Mouse (Mus musculus) C2C12 (cell line): ENCODE measurements at regions not wholly inside any gene's neighbourhood (a gene's known extent, or its start where the extent isn't known, plus 50 kb on each side); places are given as distances from the start of the nearest gene placed in this dataset.

ENCODE experiments used
- H3K27me3 ChIP-seq: one replicate; pipeline ENCODE4 v1.6.1; 2011; ENCODE audit not compliant: control insufficient read depth, insufficient read depth, insufficient read length
- H3K36me3 ChIP-seq: one replicate; pipeline ENCODE4 v1.6.1; 2011; ENCODE audit not compliant: control insufficient read depth, insufficient read depth
- H3K4me3 ChIP-seq: one replicate; pipeline ENCODE4 v1.5.1; 2011; ENCODE audit warnings: mild to moderate bottlenecking, control low read depth; ENCODE audit not compliant: poor library complexity, insufficient read depth, severe bottlenecking
- H3K79me2 ChIP-seq: one replicate; pipeline ENCODE4 v1.6.1; 2011; ENCODE audit not compliant: control insufficient read depth, insufficient read depth
- H3K79me3 ChIP-seq: one replicate; pipeline ENCODE4 v1.6.1; 2011; ENCODE audit warnings: low read depth, control low read depth
- H3ac ChIP-seq: one replicate; pipeline ENCODE3; 2011; ENCODE audit warnings: low read depth; ENCODE audit not compliant: control insufficient read depth, insufficient read length
- CEBPB ChIP-seq: IDR thresholded peaks from one replicate; pipeline ENCODE4 v1.6.1; 2011; ENCODE audit warnings: low read depth, mild to moderate bottlenecking, control low read depth, moderate library complexity
- CTCF ChIP-seq: IDR thresholded peaks from one replicate; pipeline ENCODE4 v1.5.1; 2011; ENCODE audit not compliant: control insufficient read depth, insufficient read depth, insufficient read length
- FOSL1 ChIP-seq: IDR thresholded peaks from one replicate; pipeline ENCODE4 v1.8.0; 2011; ENCODE audit warnings: mild to moderate bottlenecking, low read length; ENCODE audit not compliant: poor library complexity, insufficient read depth, severe bottlenecking
- MAX ChIP-seq: IDR thresholded peaks from one replicate; pipeline ENCODE4 v1.6.1; 2011; ENCODE audit warnings: mild to moderate bottlenecking, control low read depth
- MYOD1 ChIP-seq: IDR thresholded peaks from one replicate; pipeline ENCODE4 v1.6.1; 2011; ENCODE audit warnings: low read depth; ENCODE audit not compliant: control insufficient read depth, insufficient read length
- MYOG ChIP-seq: IDR thresholded peaks from one replicate; pipeline ENCODE4 v1.6.1; 2011; ENCODE audit not compliant: control insufficient read depth, insufficient read length; ENCODE audit errors: extremely low read depth
- USF1 ChIP-seq: IDR thresholded peaks from one replicate; pipeline ENCODE4 v1.6.1; 2011; ENCODE audit warnings: low read depth, mild to moderate bottlenecking, control low read depth, moderate library complexity

GRCm38 (mm10) chr13:71068757-71069201 is 227.2 kb upstream of the Adamts16 start:
- H3K36me3 ChIP-seq, result no peaks in the 10 kb centered on the region
- no peaks in the 10 kb centered on the region for H3K27me3 ChIP-seq
- TF ChIP-seq MYOG, result no peak
- no peak for TF ChIP-seq CTCF
- TF ChIP-seq CEBPB, result no peak
- no peak for TF ChIP-seq MAX
- TF ChIP-seq MYOD1, result no peak
- TF ChIP-seq USF1, result no peak
- no peak for TF ChIP-seq FOSL1
- no peak overlapping the region for H3K4me3 ChIP-seq
- no peak overlapping the region for H3ac ChIP-seq
- H3K79me2 ChIP-seq, result no peaks in the 10 kb centered on the region
- H3K79me3 ChIP-seq, result no peaks in the 10 kb centered on the region

GRCm38 (mm10) chr13:71068011-71068410 is 226.4 kb upstream of the Adamts16 start:
- Histone ChIP-seq H3K79me2 (no peaks in the 10 kb centered on the region), H3K79me3 (no peaks in the 10 kb centered on the region), H3ac (no peak overlapping the region), H3K36me3 (no peaks in the 10 kb centered on the region), H3K27me3 (no peaks in the 10 kb centered on the region), H3K4me3 (no peak overlapping the region)
- TF ChIP-seq CEBPB, result no peak
- TF ChIP-seq FOSL1, result no peak
- TF ChIP-seq MYOD1, result no peak
- TF ChIP-seq USF1, result no peak
- TF ChIP-seq CTCF, result no peak
- TF ChIP-seq MAX, result no peak
- no peak for TF ChIP-seq MYOG

- H3K27me3 ChIP-seq, result no peaks in the 10 kb centered on the region
- no peak overlapping the region for H3ac ChIP-seq
- H3K36me3 ChIP-seq, result no peaks in the 10 kb centered on the region
- H3K4me3 ChIP-seq, result no peak overlapping the region
- H3K79me2 ChIP-seq, result no peaks in the 10 kb centered on the region
- H3K79me3 ChIP-seq, result no peaks in the 10 kb centered on the region
- TF ChIP-seq MAX (no peak), USF1 (no peak), MYOG (no peak), CTCF (no peak)
Measured at GRCm38 (mm10) chr13:71065568-71065967, 224.0 kb upstream of the Adamts16 start.

- H3K4me3 ChIP-seq, result no peak overlapping the region
- no peaks in the 10 kb centered on the region for H3K36me3 ChIP-seq
- no peaks in the 10 kb centered on the region for H3K79me2 ChIP-seq
- H3ac ChIP-seq, result no peak overlapping the region
- no peaks in the 10 kb centered on the region for H3K27me3 ChIP-seq
- H3K79me3 ChIP-seq, result no peaks in the 10 kb centered on the region
- TF ChIP-seq USF1 (no peak), CEBPB (no peak), MAX (no peak)
Measured at GRCm38 (mm10) chr13:71064590-71065307, 223.1 kb upstream of the Adamts16 start.

GRCm38 (mm10) chr13:71053361-71054264 is 212.0 kb upstream of the Adamts16 start:
- H3K79me2 ChIP-seq, result no peaks in the 10 kb centered on the region
- TF ChIP-seq CEBPB (no peak), MYOD1 (no peak), MYOG (no peak), FOSL1 (no peak), USF1 (no peak), CTCF (no peak), MAX (no peak)
- no peak overlapping the region for H3ac ChIP-seq
- H3K79me3 ChIP-seq, result no peaks in the 10 kb centered on the region
- no peak overlapping the region for H3K4me3 ChIP-seq
- no peaks in the 10 kb centered on the region for H3K27me3 ChIP-seq
- no peaks in the 10 kb centered on the region for H3K36me3 ChIP-seq

- no peaks in the 10 kb centered on the region for H3K79me2 ChIP-seq
- no peaks in the 10 kb centered on the region for H3K27me3 ChIP-seq
- H3K79me3 ChIP-seq, result no peaks in the 10 kb centered on the region
- H3ac ChIP-seq, result no peak overlapping the region
- TF ChIP-seq CTCF (no peak), MYOD1 (no peak), MAX (no peak)
- no peaks in the 10 kb centered on the region for H3K36me3 ChIP-seq
- H3K4me3 ChIP-seq, result no peak overlapping the region
Measured at GRCm38 (mm10) chr13:71050646-71051045, 209.0 kb upstream of the Adamts16 start.
